29 mouse cellular contexts compared by ENCODE assay signal in genomic region chr3:37835135-37835534, GRCm38 (mm10).
DNase-seq lines count a peak whose midpoint lies in the region; ATAC-seq and TF ChIP-seq lines count a peak whose summit lies in the region.
"Had no signal": no experiment of that assay in that cellular context is flagged by ENCODE, and none has a peak within 500 bp of the region (broad histone marks: within the 10 kb centered on the region; RNA-seq: fewer than 3 reads in every experiment).

No protein-coding gene starts in this region.

- H3K27me3 ChIP-seq in heart, embryonic 11.5 days (ENCODE audit: control insufficient read depth, insufficient read depth, low read length): no peaks in the 10 kb centered on the region
- no peaks in the 10 kb centered on the region for H3K27me3 ChIP-seq in heart, postnatal 0 days (ENCODE audit: control insufficient read depth, insufficient read depth, low read length)
- no peaks in the 10 kb centered on the region for H3K27me3 ChIP-seq in midbrain, embryonic 10.5 days (ENCODE audit: low read depth, poor library complexity, severe bottlenecking)
- H3K27me3 ChIP-seq in midbrain, embryonic 16.5 days (ENCODE audit: control insufficient read depth, insufficient read depth, low read depth, low read length): no peaks in the 10 kb centered on the region
- H3K27me3 ChIP-seq in limb, embryonic 15.5 days: no peaks in the 10 kb centered on the region
- H3K27me3 ChIP-seq: CH12.LX; embryonic facial prominence, embryonic 15.5 days; midbrain, embryonic 12.5 days; neural tube, embryonic 12.5 days; Patski had no signal

- H3K4me3 ChIP-seq in heart, embryonic 11.5 days (ENCODE audit: low read depth, low read length): no peak overlapping the region
- no peak overlapping the region for H3K4me3 ChIP-seq in heart, postnatal 0 days (ENCODE audit: low read depth, low read length)
- H3K4me3 ChIP-seq in midbrain, embryonic 10.5 days: no peak overlapping the region
- H3K4me3 ChIP-seq in midbrain, embryonic 16.5 days (ENCODE audit: low read depth, low read length): no peak overlapping the region
- H3K4me3 ChIP-seq in limb, embryonic 15.5 days: no peak overlapping the region
- H3K4me3 ChIP-seq: embryonic facial prominence, embryonic 15.5 days; forebrain, embryonic 10.5 days; hindbrain, embryonic 10.5 days; left cerebral cortex, adult 2 months; midbrain, embryonic 12.5 days; neural tube, embryonic 12.5 days had no signal

- no peak for DNase-seq in heart, postnatal 10 days
- no peak for DNase-seq in heart, postnatal 0 days (ENCODE audit: low spot score)
- DNase-seq in heart, adult 8-10 months (ENCODE audit: low spot score): no peak
- peak; percentile 3 for DNase-seq in midbrain, embryonic 10.5 days (ENCODE audit: low spot score)
- DNase-seq: adrenal gland, adult 2 months; B cell, adult 2 months; cerebellum, adult 11 months; cerebellum, adult 9-11 months; gastrocnemius, postnatal 14 days; kidney, adult 2 months; kidney, postnatal 10 days; liver, postnatal 0 days; right cerebral cortex, postnatal 14 days had no signal

- 78% methylated on average over 5 of the region's 5 CpGs for WGBS in heart, embryonic 11.5 days (ENCODE audit: insufficient replicate concordance)
- 70% methylated on average over 5 of the region's 5 CpGs for WGBS in heart, postnatal 0 days
- 92% methylated on average over 5 of the region's 5 CpGs for WGBS in midbrain, embryonic 10.5 days
- WGBS in midbrain, embryonic 16.5 days: 87% methylated on average over 5 of the region's 5 CpGs
- whole genome bisulfite sequencing in limb, embryonic 15.5 days: 75% methylated on average over 5 of the region's 5 CpGs

- no peaks in the 10 kb centered on the region for H3K9me3 ChIP-seq in heart, embryonic 11.5 days (replicated peaks; ENCODE audit: control insufficient read depth, low read length)
- H3K9me3 ChIP-seq in heart, postnatal 0 days (replicated peaks; ENCODE audit: control insufficient read depth, low read length): no peaks in the 10 kb centered on the region
- no peaks in the 10 kb centered on the region for H3K9me3 ChIP-seq in midbrain, embryonic 10.5 days (replicated peaks)
- H3K9me3 ChIP-seq in midbrain, embryonic 16.5 days (replicated peaks; ENCODE audit: control insufficient read depth, low read length, poor library complexity, severe bottlenecking): no peaks in the 10 kb centered on the region
- H3K9me3 ChIP-seq in limb, embryonic 15.5 days: no peaks in the 10 kb centered on the region
- H3K9me3 ChIP-seq: embryonic facial prominence, embryonic 15.5 days; forebrain, embryonic 10.5 days; G1E; hindbrain, embryonic 10.5 days; midbrain, embryonic 12.5 days; neural tube, embryonic 12.5 days had no signal

- no peak overlapping the region for H3K9ac ChIP-seq in heart, embryonic 11.5 days (ENCODE audit: low read depth, low read length)
- no peak overlapping the region for H3K9ac ChIP-seq in heart, postnatal 0 days (replicated peaks; ENCODE audit: low read depth, low read length)
- no peak overlapping the region for H3K9ac ChIP-seq in midbrain, embryonic 16.5 days (ENCODE audit: low read depth, low read length)
- H3K9ac ChIP-seq in limb, embryonic 15.5 days: no peak overlapping the region
- H3K9ac ChIP-seq: embryonic facial prominence, embryonic 15.5 days; liver, postnatal 0 days; midbrain, embryonic 12.5 days; neural tube, embryonic 12.5 days had no signal

- intact Hi-C loops in heart, postnatal 10 days (cut with DNase I): no loop called here

- no peak overlapping the region for H3K4me2 ChIP-seq in heart, embryonic 11.5 days
- no peak overlapping the region for H3K4me2 ChIP-seq in heart, postnatal 0 days (ENCODE audit: low read depth, low read length)
- H3K4me2 ChIP-seq in midbrain, embryonic 16.5 days (ENCODE audit: low read length): no peak overlapping the region
- no peak overlapping the region for H3K4me2 ChIP-seq in limb, embryonic 15.5 days
- H3K4me2 ChIP-seq: embryonic facial prominence, embryonic 15.5 days; liver, embryonic 11.5 days; midbrain, embryonic 12.5 days; neural tube, embryonic 12.5 days had no signal

- peak overlapping the region; percentile 66 for H3K27ac ChIP-seq in heart, embryonic 11.5 days (ENCODE audit: low read depth, low read length)
- H3K27ac ChIP-seq in heart, postnatal 0 days (ENCODE audit: low read depth): peak overlapping the region; percentile 60
- H3K27ac ChIP-seq in midbrain, embryonic 10.5 days (replicated peaks): no peak overlapping the region
- H3K27ac ChIP-seq in midbrain, embryonic 16.5 days (ENCODE audit: low read length): no peak overlapping the region
- H3K27ac ChIP-seq in limb, embryonic 15.5 days: peak overlapping the region; percentile 7; the same call in 1 of the 2 replicates
- H3K27ac ChIP-seq: embryonic facial prominence, embryonic 15.5 days; forebrain, embryonic 10.5 days; hindbrain, embryonic 10.5 days; left cerebral cortex, adult 2 months; macrophage; midbrain, embryonic 12.5 days; neural tube, embryonic 12.5 days had no signal

- no peak for TF ChIP-seq CTCF in heart, postnatal 0 days (IDR thresholded peaks at IDR 0.05; ENCODE audit: low read depth)

- TF ChIP-seq EP300 in heart, postnatal 0 days (IDR thresholded peaks at IDR 0.05; ENCODE audit: low read depth): no peak

- 0 out of 2 replicates have a peak, but pooled peaks cover 3% of the 10 kb centered on the region for H3K4me1 ChIP-seq in heart, embryonic 11.5 days (ENCODE audit: control insufficient read depth, insufficient read depth, low read length)
- H3K4me1 ChIP-seq in heart, postnatal 0 days (ENCODE audit: control insufficient read depth, insufficient read depth): peaks cover 13% of the 10 kb centered on the region
- no peaks in the 10 kb centered on the region for H3K4me1 ChIP-seq in midbrain, embryonic 10.5 days
- no peaks in the 10 kb centered on the region for H3K4me1 ChIP-seq in midbrain, embryonic 16.5 days (ENCODE audit: control insufficient read depth, insufficient read depth, low read length)
- peaks cover 7% of the 10 kb centered on the region for H3K4me1 ChIP-seq in limb, embryonic 15.5 days
- H3K4me1 ChIP-seq: hindbrain, embryonic 10.5 days; midbrain, embryonic 12.5 days; neural tube, embryonic 12.5 days had no signal

- ATAC-seq in heart, embryonic 11.5 days (replicated peaks; ENCODE audit: insufficient number of reproducible peaks, low FRiP score, low TSS enrichment): no peak
- ATAC-seq in heart, postnatal 0 days (ENCODE audit: insufficient read depth, low read depth): no peak
- ATAC-seq in midbrain, embryonic 16.5 days: no peak
- no peak for ATAC-seq in limb, embryonic 15.5 days (ENCODE audit: insufficient number of reproducible peaks, low FRiP score, low TSS enrichment, low read depth)
- ATAC-seq in activated CD4-positive, CD25-positive, alpha-beta regulatory T cell, adult 4 months: no peak
- ATAC-seq: forebrain, embryonic 16.5 days; liver, postnatal 0 days; Patski had no signal

- H3K36me3 ChIP-seq in heart, embryonic 11.5 days (ENCODE audit: control insufficient read depth, insufficient read depth, low read length): no peaks in the 10 kb centered on the region
- no peaks in the 10 kb centered on the region for H3K36me3 ChIP-seq in heart, postnatal 0 days (replicated peaks; ENCODE audit: control insufficient read depth, insufficient read depth, low read length)
- H3K36me3 ChIP-seq in midbrain, embryonic 10.5 days: no peaks in the 10 kb centered on the region
- no peaks in the 10 kb centered on the region for H3K36me3 ChIP-seq in midbrain, embryonic 16.5 days (ENCODE audit: control insufficient read depth, insufficient read depth, low read length)
- no peaks in the 10 kb centered on the region for H3K36me3 ChIP-seq in limb, embryonic 15.5 days
- H3K36me3 ChIP-seq: embryonic facial prominence, embryonic 15.5 days; forebrain, embryonic 10.5 days; G1E; hindbrain, embryonic 10.5 days; midbrain, embryonic 12.5 days; neural tube, embryonic 12.5 days had no signal

Comparison
In these comparisons a context has a peak if more than half of its experiments do, and no peak if none do; other contexts are left out.
1. H3K27ac ChIP-seq: peak in heart, embryonic 11.5 days (single experiment), heart, postnatal 0 days (single experiment) and limb, embryonic 15.5 days (single experiment); none in midbrain, embryonic 10.5 days (single experiment) and midbrain, embryonic 16.5 days (single experiment).